Mouse (Mus musculus) bone marrow, adult 2 months (tissue): ENCODE results near the gene Nkpd1. TPM values are rescaled to one million over a fixed set of nuclear protein-coding genes. Genes with fewer than 3 reads are reported as not detected.

ENCODE experiments used
- H3K27ac ChIP-seq: fragments of 200-500 bp; 2 replicates; pipeline ENCODE4 v1.5.1; 2012; ENCODE audit warnings: low read depth, mild to moderate bottlenecking, control low read depth, inconsistent platforms, low read length; ENCODE audit not compliant: control insufficient read depth, poor library complexity, insufficient read depth
- H3K4me1 ChIP-seq: fragments of 200-500 bp; 2 replicates; pipeline ENCODE4 v1.6.1; 2011; ENCODE audit warnings: low read length; ENCODE audit not compliant: control insufficient read depth, insufficient read depth
- H3K4me3 ChIP-seq: fragments of 200-500 bp; replicated peaks from 2 replicates; pipeline ENCODE3; 2011; ENCODE audit warnings: mild to moderate bottlenecking, low read depth, low read length, control low read depth; ENCODE audit not compliant: control insufficient read depth
- CTCF ChIP-seq: fragments of 200-500 bp; IDR thresholded peaks from 2 replicates; pipeline ENCODE4 v1.5.1; 2011; ENCODE audit warnings: low read length, control low read depth; ENCODE audit not compliant: control insufficient read depth, insufficient read depth
- POLR2A ChIP-seq: fragments of 200-500 bp; IDR thresholded peaks from 2 replicates; pipeline ENCODE4 v1.6.1; 2011; ENCODE audit warnings: low read depth, mild to moderate bottlenecking, control low read depth, low read length, borderline replicate concordance; ENCODE audit not compliant: control insufficient read depth
- WGBS: fragments of 180-500 bp; shearing (Covaris S2); methylation state at CpG from one replicate; pipeline ENCODE4 v1.1.7; 2018; 5-methylcytosine and 5-hydroxymethylcytosine counted together
- polyA plus RNA-seq: library from polyadenylated mRNA; stranded (reverse); fragments of >200 nt; gene quantifications from 2 replicates; pipeline ENCODE4 v1.2.4, GENCODE M21; 2011; ENCODE audit warnings: low replicate concordance; ENCODE audit not compliant: missing spikeins, insufficient read depth, insufficient read length

Gene Nkpd1
- polyA plus RNA-seq, 1 experiment: not detected

DNA sequence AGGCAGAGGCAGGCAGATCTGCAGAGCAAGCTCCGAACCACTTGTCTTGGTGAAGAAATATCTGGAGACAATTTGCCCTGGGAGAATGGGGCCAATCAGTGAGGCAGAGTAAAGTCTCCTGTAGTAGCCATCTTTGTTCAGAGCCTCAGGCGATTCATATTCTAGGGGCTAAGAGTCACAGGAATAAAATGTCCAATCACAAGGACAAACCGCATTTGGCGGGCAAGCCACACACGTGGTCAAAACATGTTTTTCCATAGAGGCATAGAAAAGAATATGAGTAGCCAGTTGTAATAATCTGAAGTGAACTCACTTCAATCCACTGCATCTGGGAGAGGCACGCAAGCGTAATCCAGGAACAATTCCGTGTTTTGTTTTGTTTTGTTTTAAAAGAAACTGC, 34.4 kb upstream of the Nkpd1 start:
- WGBS: 86% methylated on average over 8 of the region's 8 CpGs
- Histone ChIP-seq H3K27ac (no peak overlapping the region), H3K4me3 (no peak overlapping the region), H3K4me1 (no peaks in the 10 kb centered on the region)
- TF ChIP-seq CTCF: no peak
- TF ChIP-seq POLR2A: no peak

DNA sequence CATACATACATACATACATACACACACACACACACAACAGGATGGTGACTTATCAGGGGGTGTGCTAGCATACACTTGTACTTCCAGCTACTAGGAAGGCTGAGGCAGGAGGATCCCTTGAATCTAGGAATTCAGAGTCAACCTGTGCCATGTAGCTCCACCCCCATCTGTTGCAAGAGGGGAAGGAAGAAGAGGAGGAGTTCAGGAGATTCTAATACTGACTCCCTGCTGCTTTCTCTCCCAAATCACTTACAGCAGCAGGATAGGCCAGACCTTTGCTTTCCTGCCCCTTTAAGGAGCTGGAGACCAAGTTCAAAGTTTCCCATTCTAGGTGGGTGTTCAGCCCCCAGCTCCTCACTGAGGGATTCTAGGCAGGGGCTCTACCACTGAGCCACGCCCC, 32.1 kb upstream of the Nkpd1 start:
- WGBS: 67% methylated on average over 1 of the region's 1 CpGs
- TF ChIP-seq CTCF: no peak
- TF ChIP-seq POLR2A: no peak

DNA sequence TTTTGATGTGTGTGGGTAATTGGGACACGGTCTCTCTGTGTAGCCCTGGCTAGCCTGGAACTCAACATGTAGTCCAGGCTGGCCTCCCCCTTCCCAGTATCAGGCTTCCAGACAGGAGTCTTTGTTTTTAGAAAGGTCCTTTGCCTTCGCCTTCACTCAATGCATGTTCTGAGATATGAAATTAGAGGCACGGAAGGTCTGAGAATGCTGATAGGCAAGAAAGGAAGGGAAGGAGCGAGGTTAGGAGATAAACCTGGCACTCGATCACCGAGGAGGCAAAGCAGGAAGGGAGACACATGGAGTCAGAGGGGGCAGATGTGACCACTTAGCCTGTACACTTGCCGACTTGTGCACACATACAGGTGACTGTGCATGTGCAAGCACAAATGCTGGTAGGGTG, 31.1 kb upstream of the Nkpd1 start:
- Histone ChIP-seq H3K4me1 (no peaks in the 10 kb centered on the region; the same call in 1 of the 2 replicates), H3K4me3 (no peak overlapping the region), H3K27ac (no peak overlapping the region)
- no peak for TF ChIP-seq POLR2A
- TF ChIP-seq CTCF: no peak
- 66% methylated on average over 7 of the region's 7 CpGs for WGBS

More for the DNA sequence above, 32.1 kb upstream of the Nkpd1 start:
- no peak overlapping the region for H3K4me3 ChIP-seq
- no peaks in the 10 kb centered on the region for H3K4me1 ChIP-seq
- H3K27ac ChIP-seq: no peak overlapping the region

DNA sequence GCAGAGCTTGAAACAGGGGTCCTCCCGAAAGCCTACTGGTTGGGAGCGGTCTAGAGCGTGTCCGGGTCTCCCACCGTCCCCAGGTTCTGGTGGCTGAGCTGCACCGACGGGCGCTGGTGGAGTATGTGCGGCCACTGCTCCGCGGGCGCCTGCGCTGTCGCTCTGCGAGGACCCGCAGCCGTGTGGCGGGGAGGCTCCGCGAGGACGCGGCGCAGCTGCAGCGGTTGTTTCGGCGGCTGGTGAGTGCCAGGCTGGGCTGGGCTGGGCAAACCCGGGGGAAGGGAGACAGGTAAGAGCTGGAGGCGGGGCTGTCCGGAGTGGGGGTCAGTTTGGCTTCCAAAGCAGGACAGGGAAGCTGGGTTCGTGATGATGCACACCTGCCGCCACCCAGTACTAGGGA, 28.1 kb upstream of the Nkpd1 start:
- 92% methylated on average over 31 of the region's 31 CpGs for WGBS
- Histone ChIP-seq H3K27ac (no peak overlapping the region), H3K4me3 (no peak overlapping the region), H3K4me1 (no peaks in the 10 kb centered on the region; the same call in 1 of the 2 replicates)
- TF ChIP-seq CTCF (no peak), POLR2A (no peak)

DNA sequence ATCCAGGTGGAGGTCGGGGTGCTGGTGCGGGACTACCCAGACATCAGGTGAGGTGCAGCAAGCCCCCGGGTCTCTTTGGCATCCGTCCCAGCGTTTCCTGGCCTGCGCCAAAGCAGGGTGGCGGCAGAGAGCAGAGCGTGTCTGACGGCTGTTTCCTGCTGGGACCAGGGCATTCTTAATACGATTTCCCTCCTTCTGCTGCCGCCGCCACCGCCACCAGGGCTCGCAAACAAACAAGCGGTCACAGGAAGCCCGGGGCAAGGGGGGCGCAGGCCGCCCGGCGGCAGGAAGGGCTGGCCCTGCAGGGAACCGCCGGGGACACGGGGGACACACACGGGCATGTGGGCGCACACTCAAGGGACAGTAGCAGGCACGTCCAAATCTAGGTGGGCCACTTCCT, 25.9 kb upstream of the Nkpd1 start:
- peak overlapping the region; percentile 3 for H3K4me3 ChIP-seq
- TF ChIP-seq POLR2A: no peak; the same call in 1 of the 2 replicates
- TF ChIP-seq CTCF: no peak
- peak overlapping the region; percentile 39; the same call in 1 of the 2 replicates for H3K27ac ChIP-seq
- no peaks in the 10 kb centered on the region; the same call in 1 of the 2 replicates for H3K4me1 ChIP-seq
- 2% methylated on average over 26 of the region's 26 CpGs for WGBS

DNA sequence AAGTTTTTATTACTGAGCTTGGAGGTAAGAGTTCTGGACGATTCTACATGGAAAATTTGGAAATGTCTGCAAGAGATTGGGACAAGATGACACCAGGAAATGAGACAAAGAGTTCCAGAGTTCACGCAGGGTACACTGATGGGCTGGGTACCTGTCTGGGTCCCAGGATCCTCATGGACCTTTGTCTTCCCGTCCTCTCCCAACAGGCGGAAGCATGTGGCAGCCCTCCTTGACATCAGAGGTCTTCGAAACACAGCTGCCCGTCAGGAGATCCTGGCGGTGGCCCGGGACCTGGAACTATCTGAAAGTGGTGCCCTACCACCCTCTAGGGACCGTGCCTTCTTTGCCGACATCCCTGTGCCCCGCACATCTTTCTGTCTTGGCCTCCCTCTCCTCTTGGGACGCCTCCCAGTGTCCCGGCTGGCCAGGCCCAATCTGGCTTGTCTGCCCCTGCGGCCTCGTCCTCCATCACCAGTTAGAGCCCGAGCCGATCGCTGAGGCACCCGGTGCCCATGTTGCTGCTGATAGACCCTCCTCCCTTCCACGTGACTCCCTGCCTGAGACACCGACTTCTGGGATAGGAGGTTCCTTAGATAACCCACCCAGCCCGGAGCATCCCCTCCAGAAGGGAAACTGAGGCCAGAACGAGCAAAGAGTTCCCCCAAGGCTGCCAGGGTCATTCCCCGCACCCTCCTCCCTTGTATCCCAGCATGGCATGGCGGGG, 22.7 kb upstream of the Nkpd1 start:
- Histone ChIP-seq H3K4me1 (no peaks in the 10 kb centered on the region; the same call in 1 of the 2 replicates), H3K27ac (no peak overlapping the region), H3K4me3 (no peak overlapping the region)
- no peak for TF ChIP-seq POLR2A
- TF ChIP-seq CTCF: no peak
- WGBS: 88% methylated on average over 25 of the region's 25 CpGs

DNA sequence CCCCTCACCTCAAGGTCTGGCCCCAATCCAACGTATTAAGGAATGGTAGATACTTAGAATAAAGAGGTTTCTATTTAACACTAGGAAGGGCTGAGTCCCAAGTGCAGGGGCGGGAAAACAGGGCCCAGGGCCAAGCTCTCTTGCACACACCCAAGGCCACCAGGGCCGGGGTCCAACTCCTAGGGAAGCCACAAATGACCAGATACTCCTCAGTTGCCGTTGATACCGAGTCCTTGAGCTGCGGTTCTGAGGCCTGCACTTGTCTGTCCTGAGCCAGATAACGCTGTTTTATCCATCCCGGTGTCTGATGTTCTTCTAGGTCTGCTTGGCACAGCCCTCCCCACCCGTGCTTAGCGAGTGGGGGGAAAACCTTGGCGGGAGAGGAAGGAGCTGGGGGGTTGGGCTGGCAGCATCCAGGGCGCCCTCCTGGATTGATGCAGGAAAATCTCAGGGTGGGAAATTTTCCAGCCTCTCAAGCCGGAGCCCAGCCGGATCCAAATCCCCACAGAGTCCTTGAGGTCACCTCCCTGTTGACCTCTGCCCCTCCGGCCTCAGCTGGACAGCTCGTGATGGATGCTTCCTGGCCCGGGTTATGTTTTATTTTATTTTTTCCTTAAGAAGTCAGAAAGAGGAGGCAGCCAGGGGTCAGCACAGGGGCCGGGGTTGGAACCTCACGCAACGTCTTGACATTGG, 22.0 kb upstream of the Nkpd1 start:
- no peak overlapping the region for H3K27ac ChIP-seq
- peaks cover 2% of the 10 kb centered on the region; the same call in 1 of the 2 replicates for H3K4me1 ChIP-seq
- WGBS: 72% methylated on average over 20 of the region's 20 CpGs
- TF ChIP-seq POLR2A (no peak), CTCF (no peak)
- no peak overlapping the region for H3K4me3 ChIP-seq

DNA sequence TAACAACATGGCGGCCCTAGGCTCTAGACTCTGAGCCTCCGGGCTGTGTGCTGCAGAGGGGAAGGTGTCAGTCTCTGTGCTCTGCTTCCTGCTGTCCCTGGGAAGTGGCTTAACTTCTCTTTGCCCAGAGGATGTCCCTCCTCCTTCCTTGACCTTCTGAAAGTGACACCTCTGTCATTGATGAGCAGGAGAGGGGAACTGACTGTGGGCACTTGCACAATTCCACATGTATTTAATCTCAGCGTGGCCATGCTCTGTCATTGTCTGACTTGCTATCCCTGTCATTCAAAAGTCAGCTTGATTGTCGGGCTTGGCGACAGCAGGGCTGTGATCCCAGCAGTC, 21.5 kb upstream of the Nkpd1 start:
- Histone ChIP-seq H3K4me1 (peaks cover 2% of the 10 kb centered on the region; the same call in 1 of the 2 replicates), H3K4me3 (no peak overlapping the region), H3K27ac (no peak overlapping the region)
- TF ChIP-seq POLR2A (no peak), CTCF (no peak)
- 56% methylated on average over 5 of the region's 5 CpGs for WGBS

DNA sequence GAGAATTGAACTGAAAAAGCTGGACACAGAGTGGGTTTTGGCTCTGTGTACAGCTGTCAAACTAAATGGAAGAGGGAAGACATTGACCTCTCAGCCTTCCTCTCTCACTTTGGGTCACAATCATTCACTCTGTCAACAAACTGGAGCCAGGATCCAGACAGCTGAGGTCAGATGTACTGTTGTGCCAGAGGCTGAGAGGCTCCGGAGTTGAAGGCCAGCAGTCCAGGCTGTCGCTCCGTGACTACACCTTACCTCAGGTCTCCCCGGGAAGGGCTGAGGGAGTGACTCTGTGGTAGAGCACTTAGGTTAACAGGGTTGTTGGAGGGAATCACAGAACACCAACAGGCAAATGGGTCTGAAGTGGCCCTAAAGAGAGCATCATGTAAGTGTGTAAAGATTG, 19.3 kb upstream of the Nkpd1 start:
- 89% methylated on average over 4 of the region's 4 CpGs for WGBS
- Histone ChIP-seq H3K4me3 (no peak overlapping the region), H3K4me1 (peaks cover 2% of the 10 kb centered on the region; the same call in 1 of the 2 replicates), H3K27ac (no peak overlapping the region)
- TF ChIP-seq POLR2A (no peak), CTCF (no peak)
